Mouse (Mus musculus) megakaryocyte-erythroid progenitor cell, adult 5-6 weeks (primary cell): ENCODE measurements around the gene Stk32c. TPM values are rescaled to one million over a fixed set of nuclear protein-coding genes. Genes with fewer than 3 reads are reported as not detected.
A peak's percentile ranks its signal among the peaks of the same experiment; 100 is the strongest.

Experiments
- ATAC-seq: replicated peaks from 2 replicates; pipeline ENCODE4 v1.8.0; 2016; ENCODE audit warnings: mild to moderate bottlenecking, inconsistent platforms; ENCODE audit not compliant: severe bottlenecking, poor library complexity, low FRiP score, low TSS enrichment
- total RNA-seq, 2 experiments: library from RNA; stranded (forward) in 1 of 2; stranded (reverse) in 1 of 2; fragments of 200-1000, 215-1000 nt in 1 of 2; fragments of >200 nt in 1 of 2; fragmentation: Nextera tagmentation in 1 of 2; gene quantifications; 2 replicates each; pipeline ENCODE4 v1.2.3; 2014 to 2017

The Stk32c gene
- total RNA-seq, 2 experiments from 2014 or later: not detected

DNA sequence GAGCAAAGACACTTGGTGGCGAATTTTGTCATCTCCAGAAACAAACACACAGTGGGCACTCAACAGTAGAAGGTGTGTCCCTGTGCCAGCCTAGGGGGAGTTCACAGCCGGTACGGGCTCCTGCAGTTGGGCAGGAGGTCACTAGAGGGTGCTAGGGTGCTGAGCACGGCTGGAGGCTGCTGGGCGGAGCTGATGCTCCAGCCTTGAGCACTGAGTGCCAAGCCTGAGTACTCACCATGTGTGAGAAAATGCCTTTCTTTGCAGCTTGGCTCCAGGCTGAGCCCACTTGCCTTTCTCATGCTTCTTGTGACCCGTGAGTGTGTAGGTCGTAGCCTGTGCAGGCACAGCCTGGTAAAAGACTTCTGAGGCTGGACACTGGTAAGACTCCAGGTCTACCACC is 20.6 kb upstream of the Stk32c start:
- peak; percentile 96 for ATAC-seq

DNA sequence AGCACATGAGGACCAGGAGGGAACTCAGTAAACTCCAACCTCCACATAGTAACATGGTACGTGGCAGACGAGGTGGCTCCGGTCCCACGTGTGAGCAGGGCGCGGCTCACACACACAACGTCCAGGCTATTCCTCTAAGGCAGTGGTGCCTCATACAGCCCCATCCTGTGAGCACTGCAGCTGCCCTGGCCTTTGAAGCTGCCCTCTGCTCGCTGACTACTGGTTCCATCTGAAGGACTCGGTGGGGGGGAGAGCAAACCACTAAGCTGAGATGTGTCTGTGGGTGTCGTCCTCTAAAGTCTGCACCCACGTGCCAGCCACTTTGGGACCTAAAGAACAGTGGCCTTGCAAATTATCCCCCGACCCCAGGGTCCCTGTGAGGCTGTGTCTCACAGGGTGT is 17.1 kb upstream of the Stk32c start:
- no peak for ATAC-seq

DNA sequence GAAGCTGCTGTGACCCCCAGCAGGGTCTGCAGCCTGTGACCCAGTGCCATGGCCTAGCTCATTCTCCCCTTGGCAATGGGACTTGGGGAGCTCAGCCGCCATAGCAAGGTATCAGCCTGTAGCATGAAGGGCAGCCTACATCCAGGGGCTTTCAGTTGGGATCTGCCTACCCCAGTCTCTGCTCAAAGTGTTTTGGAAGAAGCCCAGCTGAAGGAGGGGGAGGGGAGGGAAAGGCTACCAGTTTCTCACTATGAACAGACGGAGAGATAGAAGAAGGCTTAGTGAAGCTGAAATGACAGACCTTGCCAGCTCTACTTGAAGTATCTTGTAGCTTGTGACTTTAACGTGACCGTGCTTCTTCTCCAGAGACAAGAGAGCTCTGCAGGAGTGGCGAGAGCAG is 16.7 kb upstream of the Stk32c start:
- ATAC-seq: no peak

DNA sequence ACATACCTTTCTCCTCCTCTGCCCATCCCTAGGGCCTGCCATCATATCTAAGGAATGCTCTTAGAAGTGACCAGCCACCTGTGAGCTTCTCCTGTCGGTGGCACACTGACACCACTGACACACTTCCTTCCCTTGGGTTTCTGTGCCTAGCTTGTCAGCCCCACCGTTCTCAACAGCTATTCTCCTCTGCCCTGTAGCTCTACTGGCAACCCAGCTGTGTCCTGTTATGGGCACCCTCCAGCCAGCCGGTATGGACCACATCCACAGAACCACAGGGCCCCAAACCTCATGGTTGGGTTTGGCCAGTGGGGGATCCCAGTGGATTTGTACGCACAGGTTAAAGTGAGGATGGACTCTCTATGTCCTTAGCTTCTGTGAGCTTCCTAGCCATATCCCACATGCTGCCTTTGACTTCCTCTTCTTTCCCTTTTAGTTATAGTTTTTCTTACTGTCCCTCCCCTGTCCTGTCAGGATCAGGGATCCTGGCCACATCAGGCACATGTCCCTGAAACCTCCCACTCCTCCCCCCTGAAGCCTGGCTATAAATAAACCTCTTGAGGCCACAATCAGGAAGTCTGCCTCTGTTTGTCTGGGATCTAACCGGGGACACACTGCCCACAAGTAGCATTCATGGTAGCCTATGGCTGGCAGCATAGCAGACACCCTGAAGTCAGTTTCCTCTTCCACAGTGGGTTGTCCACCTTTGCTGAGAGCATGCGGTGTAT is 15.5 kb upstream of the Stk32c start:
- no peak for ATAC-seq

DNA sequence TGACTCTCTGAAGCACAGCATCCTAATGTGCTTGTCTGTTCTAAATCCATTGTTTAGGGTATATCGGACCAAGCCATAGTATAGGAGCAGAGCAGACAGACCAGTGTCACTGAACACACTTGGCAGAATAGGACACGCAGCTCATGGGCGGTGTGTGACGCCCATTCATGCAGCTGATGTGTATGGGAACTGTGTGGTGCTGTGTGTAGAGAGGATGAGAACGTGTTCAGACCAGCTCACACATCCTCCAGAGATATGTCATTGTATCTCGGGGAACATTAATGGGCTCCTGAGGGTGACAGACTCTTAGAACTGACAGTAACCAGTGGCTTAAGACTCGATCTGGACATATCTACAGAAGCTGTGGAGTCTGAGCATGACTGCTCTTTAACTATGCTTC is 13.3 kb upstream of the Stk32c start:
- ATAC-seq: no peak

DNA sequence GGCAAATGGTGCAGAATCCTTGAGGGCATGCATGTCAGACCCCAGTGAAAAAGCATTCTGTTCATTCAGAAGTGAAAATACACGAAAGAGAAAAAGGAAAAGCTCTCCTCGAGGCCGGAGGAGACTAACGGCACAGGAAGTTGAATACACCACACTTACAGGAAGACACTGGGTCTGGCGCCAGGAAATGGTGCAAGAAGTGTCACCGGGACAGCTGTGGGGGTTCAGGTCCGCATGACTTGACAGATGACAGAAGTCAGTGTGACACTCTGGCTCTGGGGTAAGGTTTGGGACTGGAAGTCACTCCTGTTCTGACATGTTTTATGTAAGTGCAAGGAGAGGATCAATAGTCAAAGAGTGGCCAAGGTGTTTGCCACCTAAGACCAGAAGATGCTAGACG is 11.6 kb upstream of the Stk32c start:
- no peak for ATAC-seq

DNA sequence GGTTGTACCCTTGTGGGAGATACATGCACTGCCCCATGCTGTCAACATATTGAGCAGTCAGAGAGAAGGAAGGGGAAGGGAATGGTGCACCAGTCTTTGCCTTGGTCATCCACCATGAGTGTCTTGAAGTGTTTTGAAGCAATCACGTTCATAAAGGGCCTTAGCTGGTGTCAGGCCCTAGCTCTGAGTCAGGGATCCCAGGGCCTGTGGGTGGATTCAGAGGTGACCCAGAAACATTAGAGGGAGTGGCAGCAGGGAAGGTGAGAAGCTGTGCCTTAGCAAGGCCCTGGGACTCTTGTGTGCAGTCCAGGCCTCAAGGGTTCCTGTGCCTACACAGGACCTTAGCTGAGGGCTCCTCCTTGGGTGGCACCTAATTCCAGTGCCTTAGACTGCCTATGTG is 11.0 kb upstream of the Stk32c start:
- ATAC-seq: no peak

DNA sequence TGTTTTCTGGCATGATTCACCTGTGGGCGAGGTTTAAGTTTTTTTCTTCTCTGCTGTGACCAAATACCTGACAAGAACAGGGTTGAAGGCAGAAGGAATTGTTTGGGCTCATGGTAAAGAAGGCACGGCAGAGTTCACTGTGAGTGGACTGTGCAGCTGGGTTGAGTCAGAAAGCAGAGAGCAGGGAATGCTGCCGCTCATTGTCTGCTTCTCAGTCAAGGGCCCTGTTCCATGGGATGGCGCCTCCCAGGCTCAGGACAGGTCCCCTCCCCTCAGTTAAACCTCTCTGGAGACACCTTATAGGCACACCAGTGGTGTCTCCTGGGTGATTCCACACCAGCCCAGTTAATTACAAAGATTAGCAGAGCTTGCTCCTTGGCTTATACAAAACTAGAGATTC is 9.2 kb upstream of the Stk32c start:
- no peak for ATAC-seq

DNA sequence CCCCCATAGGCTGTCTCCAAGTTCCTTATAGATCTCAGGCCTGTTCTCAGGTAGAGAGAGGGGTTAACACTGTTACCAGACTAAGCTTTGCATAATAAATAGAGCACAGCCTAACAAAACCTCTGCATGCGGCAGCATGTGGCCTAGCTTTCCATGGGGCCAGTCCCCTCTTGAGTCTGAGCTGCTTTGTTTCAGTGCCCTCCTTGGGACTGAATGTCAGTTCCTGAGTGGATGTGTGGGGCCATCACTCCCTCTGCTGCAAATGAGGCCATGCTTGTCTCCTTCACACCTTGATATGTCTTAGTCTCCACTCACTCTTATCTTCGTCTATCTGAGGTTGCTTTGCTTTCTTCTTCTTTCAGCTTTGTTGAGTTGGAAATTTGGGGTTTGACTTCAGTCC is 8.7 kb upstream of the Stk32c start:
- no peak for ATAC-seq

DNA sequence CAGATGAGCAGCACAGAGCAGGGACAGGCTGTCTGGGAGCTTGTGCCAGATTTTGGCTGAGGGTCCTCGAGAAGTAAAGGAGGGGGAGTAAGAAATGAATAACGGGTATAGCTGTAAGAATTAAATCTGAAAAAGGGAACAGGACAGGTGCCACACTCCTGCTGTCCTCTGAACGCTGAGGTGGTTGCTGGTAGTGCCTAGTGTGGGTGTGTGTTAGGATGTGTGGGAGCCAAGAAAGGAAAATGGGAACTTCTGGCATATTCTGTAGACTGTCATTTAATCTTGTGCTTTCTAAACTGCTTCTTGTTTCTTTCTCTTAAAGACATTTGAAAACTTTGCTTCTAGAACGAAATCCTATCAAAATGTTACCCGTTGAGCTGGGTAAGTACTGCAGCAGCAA is 8.0 kb upstream of the Stk32c start:
- ATAC-seq: no peak

DNA sequence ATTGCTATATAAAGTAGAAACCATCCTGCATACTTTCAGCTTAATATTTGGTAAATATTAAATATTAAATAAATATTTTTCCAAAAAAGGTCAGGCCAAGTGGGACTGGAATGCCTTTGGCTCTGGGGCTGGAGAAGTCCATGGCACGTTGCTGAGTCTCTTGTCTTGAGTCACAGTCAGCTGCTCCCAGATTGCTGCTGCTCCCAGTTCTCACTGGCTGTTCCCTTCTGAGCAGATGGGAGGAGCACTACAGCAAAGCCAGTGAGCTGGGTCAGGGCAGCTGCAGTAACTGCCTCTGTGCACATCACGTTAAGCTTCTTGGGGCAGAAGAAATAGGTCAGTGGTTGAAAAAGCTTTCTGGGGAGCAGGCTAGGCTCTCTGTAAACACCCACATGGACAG is 7.2 kb upstream of the Stk32c start:
- no peak for ATAC-seq

DNA sequence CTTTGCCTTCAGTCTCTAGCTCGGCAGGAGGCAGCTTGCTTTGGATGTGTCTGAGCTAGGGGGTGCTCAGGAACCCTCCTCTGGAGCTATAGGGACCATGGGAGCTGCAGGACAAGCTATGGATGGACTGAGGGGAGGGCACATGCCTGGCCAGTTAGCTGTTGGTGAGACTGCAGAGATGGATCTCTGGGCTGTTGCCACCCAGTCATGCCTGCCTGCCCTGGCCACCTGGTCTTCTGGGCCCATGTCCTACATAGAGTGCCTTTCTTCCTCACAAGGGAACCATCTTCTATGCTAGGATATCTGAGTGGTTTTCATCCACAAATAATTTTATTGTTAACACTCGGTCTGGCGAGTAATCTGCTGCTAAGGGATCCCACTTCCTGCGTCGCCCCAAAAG is 6.4 kb upstream of the Stk32c start:
- ATAC-seq: no peak

DNA sequence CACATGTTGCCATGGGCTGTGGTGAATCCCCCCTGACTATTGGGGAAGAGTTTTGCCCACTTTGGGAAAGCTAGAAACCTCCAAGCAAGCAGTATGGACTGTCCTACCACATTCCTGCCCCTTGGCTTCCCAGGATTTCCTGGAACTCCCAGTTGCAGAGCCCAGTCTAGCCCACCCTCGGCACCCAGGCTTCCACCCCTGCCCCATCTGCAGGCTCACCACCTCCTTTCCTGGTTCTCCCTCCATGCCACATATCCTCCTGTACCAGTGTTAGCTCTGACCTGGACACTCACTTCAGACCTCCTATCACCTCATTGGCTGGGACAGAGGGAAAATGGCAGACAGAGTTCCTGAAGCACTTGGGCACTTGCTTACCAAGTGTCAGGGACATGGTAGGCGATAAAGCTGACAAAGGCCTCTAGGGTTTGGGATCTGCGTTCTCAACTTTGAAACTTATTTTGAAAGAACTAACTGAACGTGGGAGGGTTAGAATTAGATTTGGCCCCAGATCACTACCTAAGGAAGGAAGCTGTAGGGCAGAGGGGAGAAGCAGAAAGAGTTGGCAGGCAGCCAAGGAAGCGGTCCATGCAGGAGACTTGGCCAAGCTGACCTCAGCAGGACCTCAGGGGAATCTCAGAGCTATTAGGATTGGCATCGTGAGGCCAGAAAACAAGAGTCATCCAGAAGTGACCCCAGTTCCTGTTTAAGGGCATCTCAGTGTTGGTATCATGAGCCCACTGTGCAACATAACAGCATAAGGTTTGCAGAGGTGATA is 5.7 kb upstream of the Stk32c start:
- ATAC-seq: no peak

DNA sequence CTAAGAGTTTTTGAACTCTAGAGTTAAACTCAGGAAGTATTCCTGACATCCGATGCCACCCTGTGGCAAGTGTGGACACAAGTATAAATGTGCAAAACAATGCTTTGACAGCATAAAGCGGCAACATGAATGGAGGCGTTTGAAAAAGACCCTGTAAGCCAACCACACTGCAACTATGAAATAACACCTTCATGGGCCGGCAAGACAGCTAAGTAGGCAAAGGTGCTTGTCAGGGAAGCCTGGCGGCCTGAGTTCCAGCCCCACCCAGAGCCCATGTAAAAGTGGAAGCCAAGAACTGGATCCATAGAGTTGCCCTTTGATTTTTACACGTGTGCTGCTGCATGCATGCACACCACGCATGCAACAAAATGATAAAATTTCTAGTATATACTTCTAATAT is 3.9 kb upstream of the Stk32c start:
- ATAC-seq: no peak

DNA sequence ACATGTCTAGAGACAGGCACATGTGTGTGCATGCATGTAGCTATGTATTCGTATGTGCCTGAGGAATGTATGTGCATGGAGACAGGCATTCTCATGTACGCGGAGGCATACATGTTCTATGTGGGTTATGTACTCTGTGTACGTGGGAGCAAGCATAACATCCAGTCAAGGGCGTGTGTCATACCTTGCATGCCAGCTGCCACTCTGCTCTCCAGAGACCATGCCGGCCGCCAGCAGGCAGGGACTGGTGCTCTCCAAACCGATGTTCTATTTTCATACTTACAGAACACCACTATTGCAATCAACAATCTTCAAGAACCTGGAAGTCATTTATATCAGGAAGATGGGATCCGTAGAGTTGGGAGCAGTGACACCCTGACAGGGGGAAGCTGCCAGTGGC is 3.4 kb upstream of the Stk32c start:
- no peak for ATAC-seq

DNA sequence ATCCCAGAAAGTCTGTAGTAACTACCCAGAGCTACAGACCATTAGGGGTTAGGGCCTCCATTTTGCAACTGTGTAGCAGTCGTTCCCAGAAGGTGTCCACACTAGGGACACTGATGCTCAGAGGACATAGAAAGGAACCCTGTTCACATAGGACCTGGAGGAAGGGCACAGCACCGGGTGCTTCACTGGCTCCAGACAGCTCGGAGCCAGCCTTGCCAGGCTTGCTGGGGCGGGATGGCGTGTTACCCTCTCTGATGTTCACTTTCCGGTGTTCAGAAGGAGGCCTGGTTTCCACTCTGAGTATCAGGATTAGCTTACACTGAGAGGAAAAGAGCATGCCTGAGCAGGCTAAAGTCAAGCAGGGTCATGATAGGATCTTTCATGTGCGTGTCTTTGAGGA is 2.8 kb upstream of the Stk32c start:
- no peak for ATAC-seq

DNA sequence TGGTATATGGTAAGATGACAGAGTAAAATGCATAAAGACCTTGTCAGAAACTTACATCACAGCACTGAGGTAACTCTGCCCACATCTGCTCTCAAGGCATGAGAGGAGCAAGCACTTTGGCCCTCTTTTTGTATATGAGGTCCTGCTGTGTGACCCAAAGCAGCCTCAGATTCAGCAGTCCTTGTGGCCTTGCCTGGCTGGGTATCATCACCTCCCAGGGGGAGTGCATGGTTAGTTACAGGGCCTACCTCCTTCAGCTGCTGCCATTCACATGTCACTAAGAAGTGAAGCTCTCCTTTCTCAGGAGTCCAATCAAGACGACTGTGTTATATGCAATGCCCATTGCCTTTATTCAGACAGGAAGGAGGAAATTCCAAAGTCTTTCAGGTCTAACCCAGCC is 2.4 kb upstream of the Stk32c start:
- ATAC-seq: no peak

DNA sequence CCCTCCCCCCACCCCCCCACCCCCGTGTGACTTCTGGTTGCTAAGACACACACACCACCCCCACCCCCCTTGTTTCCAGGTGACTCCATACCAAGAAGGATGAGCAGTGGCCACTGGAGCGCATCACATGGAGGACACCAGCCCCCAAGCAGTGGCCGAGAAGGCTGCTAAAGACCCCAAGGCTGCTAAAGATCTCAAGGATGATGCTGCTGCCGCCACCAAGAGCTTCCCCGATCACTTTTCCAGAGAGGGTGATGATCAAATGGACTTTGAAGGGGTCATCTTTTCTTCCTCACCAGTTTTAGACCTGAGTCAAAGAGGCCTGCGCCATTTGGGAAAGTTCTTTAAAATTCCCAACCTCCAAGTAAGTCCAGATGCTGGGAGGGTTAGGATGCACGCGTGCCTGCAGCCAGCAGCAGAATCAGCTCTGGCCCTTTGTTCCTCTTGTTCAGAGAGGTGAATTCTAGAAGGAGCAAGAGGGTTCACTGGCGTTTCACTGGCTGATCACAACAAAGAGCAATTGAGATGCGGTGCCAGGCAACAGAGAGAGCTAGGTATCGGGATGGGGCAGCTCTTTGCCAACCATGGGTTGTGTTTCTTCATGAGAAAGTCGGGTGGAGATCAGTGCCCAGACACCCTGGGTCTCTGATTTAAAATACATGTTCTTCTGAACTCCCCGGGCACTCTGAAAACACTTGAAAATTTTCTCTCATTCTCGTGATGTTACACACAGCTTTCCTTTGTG is 1.7 kb upstream of the Stk32c start:
- no peak for ATAC-seq

DNA sequence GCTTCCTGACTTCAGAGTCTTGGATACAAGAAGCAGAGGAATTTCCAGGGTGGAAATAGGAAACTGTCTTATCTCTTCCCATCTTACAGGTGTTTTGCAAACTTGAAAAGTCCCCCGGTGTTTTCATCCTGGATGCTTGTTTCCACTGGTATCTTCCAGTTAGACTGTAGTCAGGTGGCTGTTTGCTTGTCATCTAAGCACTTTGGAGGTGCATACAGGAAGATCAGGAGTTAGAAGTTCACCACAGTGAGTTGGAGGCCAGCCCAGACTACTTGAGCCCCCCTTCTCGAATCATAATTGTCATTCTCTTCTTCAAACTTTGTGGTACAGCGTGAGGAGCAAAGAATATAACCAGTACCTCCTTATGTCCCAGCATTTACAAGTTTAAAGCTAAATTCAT is 1.1 kb upstream of the Stk32c start:
- no peak for ATAC-seq

DNA sequence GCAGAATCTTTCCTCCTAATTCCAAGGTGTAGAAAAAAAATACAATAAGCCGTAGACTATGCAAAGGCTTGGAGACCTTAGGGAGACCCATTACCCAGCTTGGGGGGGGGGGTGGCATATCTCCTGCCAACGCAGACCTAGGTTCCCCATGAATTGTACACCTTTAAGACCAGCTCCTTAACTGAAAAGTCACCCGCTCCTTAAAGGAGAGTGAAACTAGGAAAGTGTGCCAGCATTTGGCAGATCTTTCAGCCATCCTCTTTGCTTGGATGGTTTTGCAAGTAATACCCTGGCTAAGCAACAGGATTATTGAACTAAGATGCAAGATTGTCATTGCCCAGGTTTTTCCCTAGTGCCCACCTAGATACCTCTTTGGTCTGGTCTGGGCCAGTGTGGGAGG is 644 bp upstream of the Stk32c start:
- ATAC-seq: no peak

DNA sequence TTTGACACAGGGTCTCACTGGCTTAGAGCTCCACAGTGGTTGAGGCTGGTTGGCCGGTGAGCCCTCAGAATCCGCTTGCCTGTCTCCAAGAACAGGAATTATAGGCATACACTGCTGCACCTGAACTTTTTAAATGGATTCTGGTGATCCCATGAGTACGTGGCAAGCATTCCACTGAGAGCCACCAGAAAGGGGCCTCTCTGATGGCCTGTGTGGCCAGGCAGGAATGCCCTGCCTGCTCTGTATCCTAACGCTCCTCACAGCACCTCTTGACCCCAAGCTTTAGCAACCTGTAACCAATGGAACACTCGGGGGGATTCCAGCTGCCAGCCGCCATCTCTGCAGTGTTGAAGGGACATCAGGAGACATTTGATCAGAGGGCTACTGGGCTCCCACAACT is 1.3 kb downstream of the Stk32c start:
- ATAC-seq: no peak
